Mouse (Mus musculus): ENCODE measurements around the gene Kifc3.

Kifc3 gene

DNA sequence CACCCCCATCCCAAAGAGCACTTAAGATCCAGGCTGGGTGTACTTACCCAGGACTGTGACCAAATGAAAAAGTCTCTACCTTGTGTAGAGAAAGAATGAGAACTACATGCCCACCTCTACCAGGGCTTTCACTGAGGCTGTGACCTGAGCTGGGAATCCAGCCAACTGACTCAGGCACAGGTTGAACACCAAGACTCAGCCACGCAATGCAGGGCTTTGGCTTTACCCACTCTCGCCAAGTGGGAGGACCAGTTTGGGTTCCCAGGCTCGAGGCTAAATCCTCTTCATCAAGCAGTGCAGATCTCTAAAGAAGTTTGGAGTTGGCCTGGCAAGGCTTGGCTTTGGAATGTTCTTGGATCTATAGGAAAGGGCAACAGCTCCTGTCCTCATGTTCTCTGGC is 127.1 kb downstream of the Kifc3 start:
- DNase-seq (ENCODE audit: low read depth, low spot score), result no peak
- H3K36me3 ChIP-seq (ENCODE audit: control insufficient read depth, insufficient read depth, low read length, poor library complexity, severe bottlenecking), result no peaks in the 10 kb centered on the region
- no peaks in the 10 kb centered on the region for H3K27me3 ChIP-seq (ENCODE audit: control insufficient read depth, insufficient read depth, low read length, poor library complexity, severe bottlenecking)

DNA sequence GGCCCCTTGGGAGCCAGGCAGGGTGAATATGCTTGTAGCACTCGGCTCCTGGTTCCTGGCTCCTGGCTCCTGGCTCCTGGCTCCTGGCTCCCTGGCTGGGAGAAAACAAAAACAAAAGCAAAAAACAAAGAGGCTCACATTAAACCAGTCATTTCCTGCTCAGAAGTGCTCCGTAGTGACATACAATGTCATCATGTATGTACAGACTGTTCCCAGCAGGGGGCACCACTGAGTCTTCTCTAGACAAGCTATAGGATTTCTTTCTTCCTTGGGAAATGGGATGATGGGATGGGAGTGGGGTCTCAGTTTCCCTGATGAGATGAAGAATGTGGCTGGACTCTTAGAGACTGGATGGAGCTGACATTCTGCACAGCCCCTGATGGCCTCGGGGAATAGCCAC is 135.0 kb downstream of the Kifc3 start:
- Histone ChIP-seq H3K27me3 (ENCODE audit: control insufficient read depth, insufficient read depth, low read length, poor library complexity, severe bottlenecking) (no peaks in the 10 kb centered on the region), H3K36me3 (ENCODE audit: control insufficient read depth, insufficient read depth, low read length, poor library complexity, severe bottlenecking) (no peaks in the 10 kb centered on the region)
- peak; percentile 70 for DNase-seq (ENCODE audit: low read depth, low spot score)

DNA sequence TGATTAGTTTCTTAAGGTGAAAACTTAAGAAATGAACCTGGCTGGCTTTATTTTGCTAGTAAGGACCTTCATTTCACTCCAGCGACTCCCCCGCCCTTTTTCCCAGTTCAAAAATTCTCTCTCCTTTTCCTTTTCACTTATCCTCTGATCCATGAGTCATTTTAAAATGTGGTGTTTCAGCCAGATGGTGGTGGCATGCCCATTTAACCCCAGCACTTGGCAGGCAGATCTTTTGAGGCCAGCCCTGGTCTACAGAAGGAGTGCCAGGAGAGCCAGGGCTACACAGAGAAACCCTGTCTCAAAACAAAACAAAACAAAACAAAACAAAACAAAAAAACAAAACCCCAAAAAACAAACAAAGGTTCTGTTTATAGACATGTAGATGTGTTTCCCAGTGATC is 138.1 kb downstream of the Kifc3 start:
- DNase-seq (ENCODE audit: low read depth, low spot score), result no peak
- no peaks in the 10 kb centered on the region for H3K36me3 ChIP-seq (ENCODE audit: control insufficient read depth, insufficient read depth, low read length, poor library complexity, severe bottlenecking)
- H3K27me3 ChIP-seq (ENCODE audit: control insufficient read depth, insufficient read depth, low read length, poor library complexity, severe bottlenecking), result no peaks in the 10 kb centered on the region; the same call in 1 of the 2 replicates

DNA sequence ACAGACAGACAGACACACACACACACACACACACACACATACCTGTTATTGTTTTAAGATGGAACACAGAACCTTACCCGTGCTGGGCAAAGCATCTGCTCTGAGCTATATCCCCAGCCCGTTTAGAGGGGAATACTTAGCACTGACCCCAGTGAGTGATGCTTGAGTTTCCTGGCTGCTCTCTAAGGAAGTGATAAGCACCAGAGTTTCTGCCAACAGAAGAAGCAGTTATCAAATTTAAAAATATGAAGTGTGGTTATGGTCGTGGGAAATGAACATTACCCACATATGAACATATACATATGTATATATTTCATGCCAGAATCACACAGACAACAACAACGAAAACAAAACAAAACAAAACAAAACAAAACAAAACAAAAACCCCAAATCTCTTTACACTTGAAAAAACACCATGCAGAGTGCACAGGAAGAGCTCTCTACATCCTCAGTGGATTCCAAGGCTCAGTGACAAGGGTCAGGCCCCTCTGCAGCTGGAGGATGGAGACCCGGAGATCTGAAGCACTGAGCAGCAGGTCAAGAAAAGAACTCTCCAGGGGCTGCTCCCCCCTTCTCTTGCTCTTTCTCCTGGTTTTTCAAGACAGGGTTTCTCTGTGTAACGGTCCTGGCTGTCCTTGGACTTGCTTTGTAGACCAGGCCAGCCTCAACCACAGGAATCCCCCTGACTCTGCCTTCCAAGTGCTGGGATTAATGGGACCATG is 142.6 kb downstream of the Kifc3 start:
- no peak for DNase-seq (ENCODE audit: low read depth, low spot score)

DNA sequence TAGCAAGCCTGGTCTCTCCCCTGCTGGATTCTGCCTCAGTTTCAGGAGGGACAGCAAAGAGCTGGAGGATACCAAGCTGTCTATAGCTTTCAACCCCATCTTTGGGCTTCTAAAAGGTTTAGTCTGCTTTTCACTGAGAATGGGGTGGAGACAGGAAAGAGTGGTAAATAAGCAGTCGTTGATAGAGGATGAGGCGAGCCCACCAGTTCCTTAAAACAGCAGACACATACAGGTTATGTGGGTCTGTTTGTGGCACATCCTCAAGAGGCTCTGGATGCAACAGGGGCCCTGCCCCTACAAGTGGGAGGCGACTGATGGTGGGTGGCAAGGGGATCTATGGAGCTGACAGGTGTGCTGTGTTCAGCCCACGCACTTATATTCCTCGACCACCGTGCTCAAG is 144.0 kb downstream of the Kifc3 start:
- H3K27me3 ChIP-seq (ENCODE audit: control insufficient read depth, insufficient read depth, low read length, poor library complexity, severe bottlenecking), result no peaks in the 10 kb centered on the region; the same call in 1 of the 2 replicates
- peak; percentile 33 for DNase-seq (ENCODE audit: low read depth, low spot score)
- H3K36me3 ChIP-seq (ENCODE audit: control insufficient read depth, insufficient read depth, low read length, poor library complexity, severe bottlenecking), result no peaks in the 10 kb centered on the region

More for the DNA sequence above, 142.6 kb downstream of the Kifc3 start:
- H3K27me3 ChIP-seq (ENCODE audit: control insufficient read depth, insufficient read depth, low read length, poor library complexity, severe bottlenecking), result no peaks in the 10 kb centered on the region; the same call in 1 of the 2 replicates
- H3K36me3 ChIP-seq (ENCODE audit: control insufficient read depth, insufficient read depth, low read length, poor library complexity, severe bottlenecking), result no peaks in the 10 kb centered on the region

DNA sequence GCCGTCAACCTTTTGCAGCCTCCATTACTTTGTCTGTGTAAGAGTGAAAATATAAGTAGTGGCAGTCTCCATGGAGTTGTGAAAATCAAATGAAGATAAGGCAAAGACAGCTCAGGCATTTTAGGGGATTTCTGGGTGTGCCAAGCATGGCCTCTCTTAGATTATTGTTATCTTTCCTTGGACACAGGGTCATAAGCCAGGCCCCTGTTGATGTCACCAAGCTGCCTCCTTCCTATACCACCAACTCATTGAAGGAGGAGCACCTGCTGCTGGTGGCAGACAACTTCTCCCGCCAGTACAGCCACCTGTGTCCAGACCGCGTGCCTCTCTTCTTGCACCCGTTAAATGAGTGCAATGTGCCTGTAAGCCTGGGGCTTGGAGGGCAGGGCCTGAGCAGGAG is 146.2 kb downstream of the Kifc3 start:
- Histone ChIP-seq H3K27me3 (ENCODE audit: control insufficient read depth, insufficient read depth, low read length, poor library complexity, severe bottlenecking) (no peaks in the 10 kb centered on the region), H3K36me3 (ENCODE audit: control insufficient read depth, insufficient read depth, low read length, poor library complexity, severe bottlenecking) (no peaks in the 10 kb centered on the region)
- no peak for DNase-seq (ENCODE audit: low read depth, low spot score)

DNA sequence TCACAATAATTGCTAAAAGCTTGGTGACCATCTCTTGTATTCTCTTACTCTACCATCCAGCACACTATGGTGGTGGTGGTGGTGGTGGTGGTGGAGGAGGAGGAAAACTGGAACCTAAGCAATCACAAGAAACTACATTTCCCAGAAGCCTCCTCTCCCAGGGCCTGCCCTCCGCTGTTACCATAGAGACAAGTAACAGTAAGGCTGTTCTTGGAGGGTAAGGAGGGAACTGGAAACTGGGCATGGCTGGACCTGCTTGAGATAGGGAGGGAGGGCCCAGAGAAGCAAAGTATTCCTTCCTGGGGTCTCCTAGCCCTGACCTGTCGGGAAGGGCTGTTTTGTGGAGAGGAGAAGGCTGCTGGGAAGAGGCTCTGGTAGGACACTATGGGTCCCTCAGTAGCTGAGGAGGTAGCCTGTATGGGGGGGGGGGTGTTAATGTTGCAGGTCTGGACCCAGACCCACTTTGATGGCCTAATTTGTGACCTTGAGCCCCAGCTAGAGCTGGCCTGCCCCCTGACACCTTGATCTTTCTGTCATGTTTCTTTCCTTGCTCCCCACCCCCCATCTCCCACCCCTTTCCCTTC is 147.6 kb downstream of the Kifc3 start, which contains the start of gene Drc7:
TSS of gene Drc7 (plus strand) at position 177 of the 584 bp plus-strand sequence.
- no peak for DNase-seq (ENCODE audit: low read depth, low spot score)
- Histone ChIP-seq H3K36me3 (ENCODE audit: control insufficient read depth, insufficient read depth, low read length, poor library complexity, severe bottlenecking) (no peaks in the 10 kb centered on the region), H3K27me3 (ENCODE audit: control insufficient read depth, insufficient read depth, low read length, poor library complexity, severe bottlenecking) (no peaks in the 10 kb centered on the region; the same call in 1 of the 2 replicates)

DNA sequence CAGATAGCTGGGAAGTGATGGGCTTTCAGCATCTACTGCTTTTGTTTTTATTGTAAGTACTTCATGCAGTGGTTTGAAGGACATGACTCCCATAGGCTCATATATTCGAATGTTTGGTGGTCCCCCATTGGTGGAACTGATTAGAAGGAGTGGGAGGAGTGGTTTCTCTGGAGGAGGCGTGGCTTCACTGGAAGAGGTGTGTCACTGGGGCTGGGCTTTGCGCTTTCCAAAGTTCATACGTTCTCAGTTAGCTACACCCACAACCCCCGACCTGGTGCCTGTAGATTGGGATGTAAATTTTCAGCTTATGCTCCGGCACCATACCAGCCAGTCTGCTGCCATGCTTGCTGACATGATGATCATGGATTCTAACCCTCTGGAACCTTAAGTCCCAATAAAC is 148.2 kb downstream of the Kifc3 start:
- no peak for DNase-seq (ENCODE audit: low read depth, low spot score)
- H3K27me3 ChIP-seq (ENCODE audit: control insufficient read depth, insufficient read depth, low read length, poor library complexity, severe bottlenecking), result no peaks in the 10 kb centered on the region; the same call in 1 of the 2 replicates

More for the DNA sequence above, 148.2 kb downstream of the Kifc3 start:
- H3K36me3 ChIP-seq (ENCODE audit: control insufficient read depth, insufficient read depth, low read length, poor library complexity, severe bottlenecking), result no peaks in the 10 kb centered on the region
